Mouse (Mus musculus) heart, embryonic 15.5 days (tissue): Measurements from ENCODE around the gene Gm11733. TPM values are rescaled to one million over a fixed set of nuclear protein-coding genes. Genes with fewer than 3 reads are reported as not detected.

ENCODE experiments used
- ATAC-seq: fragments of 200-750 bp; cut with Nextera tagmentation; replicated peaks from 2 replicates; pipeline ENCODE4 v1.8.0; 2017; ENCODE audit warnings: low read depth, moderate TSS enrichment; ENCODE audit not compliant: insufficient number of reproducible peaks, insufficient read depth, low FRiP score
- H3K27ac ChIP-seq: fragments of 300-500 bp; sonication (generic); 2 replicates; pipeline ENCODE4 v1.5.1; 2015; ENCODE audit warnings: mild to moderate bottlenecking, inconsistent platforms
- H3K27me3 ChIP-seq: fragments of 300-500 bp; sonication (generic); 2 replicates; pipeline ENCODE4 v1.6.1; 2015; ENCODE audit warnings: inconsistent platforms
- H3K36me3 ChIP-seq: fragments of 300-500 bp; sonication (generic); 2 replicates; pipeline ENCODE4 v1.6.1; 2015; ENCODE audit warnings: mild to moderate bottlenecking, inconsistent platforms
- H3K4me1 ChIP-seq: fragments of 300-500 bp; sonication (generic); replicated peaks from 2 replicates; pipeline ENCODE4 v1.6.1; 2015; ENCODE audit warnings: inconsistent platforms
- H3K4me2 ChIP-seq: fragments of 300-500 bp; sonication (generic); 2 replicates; pipeline ENCODE4 v1.6.1; 2015; ENCODE audit warnings: inconsistent platforms, mild to moderate bottlenecking, moderate library complexity
- H3K4me3 ChIP-seq: fragments of 300-500 bp; sonication (generic); 2 replicates; pipeline ENCODE4 v1.5.1; 2015; ENCODE audit warnings: mild to moderate bottlenecking, inconsistent platforms
- H3K9ac ChIP-seq: fragments of 300-500 bp; sonication (generic); 2 replicates; pipeline ENCODE4 v1.6.1; 2015; ENCODE audit warnings: mild to moderate bottlenecking, inconsistent platforms
- H3K9me3 ChIP-seq: fragments of 300-500 bp; sonication (generic); replicated peaks from 2 replicates; pipeline ENCODE4 v1.6.1; 2016; ENCODE audit warnings: inconsistent platforms
- WGBS: fragments of 180-500 bp; shearing (Covaris S2); methylation state at CpG from one replicate; pipeline ENCODE4 v1.1.7; 2015; ENCODE audit warnings: mixed read lengths; 5-methylcytosine and 5-hydroxymethylcytosine counted together
- polyA plus RNA-seq: library from polyadenylated mRNA; unstranded; fragments of >200 nt; fragmentation: Nextera tagmentation; extraction: Ambion mirVana; gene quantifications from 2 replicates; pipeline ENCODE4 v1.2.1, GENCODE M21; 2015

The Gm11733 gene
- polyA plus RNA-seq, 1 experiment from 2014 or later: not detected

GRCm38 (mm10) chr11:117466292-117466691, 17.9 kb upstream of the Gm11733 start:
- Histone ChIP-seq H3K4me2 (no peak overlapping the region), H3K27me3 (peaks cover 33% of the 10 kb centered on the region), H3K4me1 (no peaks in the 10 kb centered on the region; the same call in 1 of the 2 replicates), H3K27ac (no peak overlapping the region), H3K36me3 (no peaks in the 10 kb centered on the region), H3K9me3 (no peaks in the 10 kb centered on the region), H3K4me3 (no peak overlapping the region), H3K9ac (no peak overlapping the region)
- 23% methylated on average over 5 of the region's 5 CpGs for WGBS
- no peak for ATAC-seq

- Histone ChIP-seq H3K36me3 (no peaks in the 10 kb centered on the region), H3K4me1 (no peaks in the 10 kb centered on the region; the same call in 1 of the 2 replicates), H3K27ac (no peak overlapping the region), H3K9me3 (no peaks in the 10 kb centered on the region), H3K4me2 (no peak overlapping the region), H3K27me3 (peaks cover 27% of the 10 kb centered on the region), H3K4me3 (no peak overlapping the region), H3K9ac (no peak overlapping the region)
- 86% methylated on average over 7 of the region's 7 CpGs for whole genome bisulfite sequencing
- no peak for ATAC-seq
Observed at GRCm38 (mm10) chr11:117466911-117467310, 17.3 kb upstream of the Gm11733 start.

- Histone ChIP-seq H3K9me3 (no peaks in the 10 kb centered on the region), H3K9ac (no peak overlapping the region), H3K4me1 (no peaks in the 10 kb centered on the region), H3K27ac (no peak overlapping the region), H3K4me2 (no peak overlapping the region), H3K36me3 (no peaks in the 10 kb centered on the region), H3K27me3 (peaks cover 12% of the 10 kb centered on the region; the same call in 1 of the 2 replicates), H3K4me3 (no peak overlapping the region)
- 40% methylated on average over 6 of the region's 6 CpGs for WGBS
- ATAC-seq: no peak
Observed at GRCm38 (mm10) chr11:117468585-117469363, 15.4 kb upstream of the Gm11733 start.

GRCm38 (mm10) chr11:117469724-117470123, 14.4 kb upstream of the Gm11733 start:
- Histone ChIP-seq H3K27ac (no peak overlapping the region), H3K36me3 (no peaks in the 10 kb centered on the region), H3K4me3 (no peak overlapping the region), H3K9ac (no peak overlapping the region), H3K4me1 (no peaks in the 10 kb centered on the region), H3K9me3 (no peaks in the 10 kb centered on the region), H3K27me3 (peaks cover 8% of the 10 kb centered on the region; the same call in 1 of the 2 replicates), H3K4me2 (no peak overlapping the region)
- 62% methylated on average over 5 of the region's 5 CpGs for WGBS
- no peak for ATAC-seq

- ATAC-seq: no peak
- peaks cover 4% of the 10 kb centered on the region; the same call in 1 of the 2 replicates for H3K27me3 ChIP-seq
- WGBS: 80% methylated on average over 12 of the region's 12 CpGs
- no peak overlapping the region for H3K9ac ChIP-seq
- no peak overlapping the region for H3K27ac ChIP-seq
- no peak overlapping the region for H3K4me2 ChIP-seq
- H3K4me1 ChIP-seq: peaks cover under 1% of the 10 kb centered on the region; the same call in 1 of the 2 replicates
- H3K9me3 ChIP-seq: no peaks in the 10 kb centered on the region
- no peak overlapping the region for H3K4me3 ChIP-seq
- no peaks in the 10 kb centered on the region for H3K36me3 ChIP-seq
Observed at GRCm38 (mm10) chr11:117470586-117471195, 13.5 kb upstream of the Gm11733 start.

- Histone ChIP-seq H3K27ac (no peak overlapping the region), H3K36me3 (no peaks in the 10 kb centered on the region), H3K4me1 (peaks cover 4% of the 10 kb centered on the region; the same call in 1 of the 2 replicates), H3K9ac (no peak overlapping the region), H3K4me2 (no peak overlapping the region), H3K9me3 (no peaks in the 10 kb centered on the region), H3K27me3 (peaks cover 4% of the 10 kb centered on the region; the same call in 1 of the 2 replicates), H3K4me3 (no peak overlapping the region)
- 51% methylated on average over 14 of the region's 14 CpGs for WGBS
- no peak for ATAC-seq
Observed at GRCm38 (mm10) chr11:117471625-117472283, 12.4 kb upstream of the Gm11733 start.

GRCm38 (mm10) chr11:117472885-117473284, 11.3 kb upstream of the Gm11733 start:
- Histone ChIP-seq H3K4me2 (no peak overlapping the region), H3K9me3 (no peaks in the 10 kb centered on the region), H3K27ac (no peak overlapping the region), H3K9ac (no peak overlapping the region), H3K36me3 (no peaks in the 10 kb centered on the region), H3K4me1 (peaks cover 4% of the 10 kb centered on the region; the same call in 1 of the 2 replicates), H3K27me3 (no peaks in the 10 kb centered on the region), H3K4me3 (no peak overlapping the region)
- ATAC-seq: no peak
- WGBS: 70% methylated on average over 8 of the region's 8 CpGs

- H3K27me3 ChIP-seq: peaks cover 4% of the 10 kb centered on the region
- no peak for ATAC-seq
- H3K4me3 ChIP-seq: no peak overlapping the region
- H3K36me3 ChIP-seq: no peaks in the 10 kb centered on the region
- no peaks in the 10 kb centered on the region for H3K9me3 ChIP-seq
- no peak overlapping the region for H3K27ac ChIP-seq
- 93% methylated on average over 2 of the region's 2 CpGs for WGBS
- no peak overlapping the region for H3K9ac ChIP-seq
- H3K4me2 ChIP-seq: no peak overlapping the region
- H3K4me1 ChIP-seq: peaks cover 18% of the 10 kb centered on the region
Observed at GRCm38 (mm10) chr11:117475204-117475603, 9.0 kb upstream of the Gm11733 start.

GRCm38 (mm10) chr11:117475669-117476068, 8.5 kb upstream of the Gm11733 start:
- H3K4me1 ChIP-seq: peaks cover 18% of the 10 kb centered on the region
- H3K36me3 ChIP-seq: no peaks in the 10 kb centered on the region
- peak overlapping the region; percentile 35; the same call in 1 of the 2 replicates for H3K4me2 ChIP-seq
- H3K9me3 ChIP-seq: no peaks in the 10 kb centered on the region
- H3K27ac ChIP-seq: no peak overlapping the region
- peaks cover 7% of the 10 kb centered on the region for H3K27me3 ChIP-seq
- 29% methylated on average over 10 of the region's 10 CpGs for WGBS
- H3K4me3 ChIP-seq: no peak overlapping the region
- H3K9ac ChIP-seq: no peak overlapping the region
- no peak for ATAC-seq

GRCm38 (mm10) chr11:117476554-117477107, 7.5 kb upstream of the Gm11733 start:
- Histone ChIP-seq H3K9ac (no peak overlapping the region), H3K36me3 (no peaks in the 10 kb centered on the region), H3K4me2 (no peak overlapping the region), H3K27ac (no peak overlapping the region), H3K9me3 (no peaks in the 10 kb centered on the region), H3K27me3 (peaks cover 7% of the 10 kb centered on the region), H3K4me3 (no peak overlapping the region), H3K4me1 (peaks cover 18% of the 10 kb centered on the region)
- WGBS: 77% methylated on average over 5 of the region's 5 CpGs
- ATAC-seq: no peak
